Mouse (Mus musculus): ENCODE measurements at regions not wholly inside any gene's neighbourhood (a gene's known extent, or its start where the extent isn't known, plus 50 kb on each side); places are given as distances from the start of the nearest gene placed in this dataset.

GRCm38 (mm10) chr4:21195620-21196019 is 490.1 kb downstream of the Prdm13 start:
- no peaks in the 10 kb centered on the region for H3K36me3 ChIP-seq (ENCODE audit: control insufficient read depth, insufficient read depth, low read length, poor library complexity, severe bottlenecking)
- H3K27ac ChIP-seq (ENCODE audit: insufficient read depth, low read depth, low read length, poor library complexity, severe bottlenecking) = no peak overlapping the region
- H3K4me1 ChIP-seq (ENCODE audit: control insufficient read depth in 2 of 2, insufficient read depth in 2 of 2, low read length in 2 of 2, poor library complexity in 1 of 2) = no peaks in the 10 kb centered on the region
- no peak for TF ChIP-seq MAFK (IDR thresholded peaks at IDR 0.05; ENCODE audit: insufficient read depth, low read depth, low read length)
- TF ChIP-seq ZNF384 (IDR thresholded peaks at IDR 0.05; ENCODE audit: low read depth, low read length) = no peak
- TF ChIP-seq HCFC1 (IDR thresholded peaks at IDR 0.05; ENCODE audit: borderline replicate concordance, insufficient read depth, low read length) = no peak
- TF ChIP-seq ZC3H11A (IDR thresholded peaks at IDR 0.05; ENCODE audit: borderline replicate concordance, low read depth, low read length) = no peak
- no peak for TF ChIP-seq CHD2 (IDR thresholded peaks at IDR 0.05; ENCODE audit: low read depth, low read length)
- H3K9ac ChIP-seq (ENCODE audit: insufficient read depth, low read depth, low read length, poor library complexity, severe bottlenecking) = no peak overlapping the region
- no peak overlapping the region for H3K4me3 ChIP-seq (ENCODE audit: insufficient read depth in 1 of 2, low read depth in 1 of 2, low read length in 2 of 2, poor library complexity in 1 of 2, severe bottlenecking in 1 of 2)
- DNase-seq (ENCODE audit: low read depth, low spot score) = no peak
- H3K9me3 ChIP-seq (ENCODE audit: control insufficient read depth, insufficient read depth, low read depth, low read length) = no peaks in the 10 kb centered on the region
- in situ Hi-C loops (cut with MboI; ENCODE audit: low sequenced_read_pairs in 2 of 2, unreplicated experiment in 2 of 2) = no loop called here

- in situ Hi-C loops (cut with MboI; ENCODE audit: low sequenced_read_pairs in 2 of 2, unreplicated experiment in 2 of 2) = no loop called here
- Histone ChIP-seq H3K9me3 (ENCODE audit: control insufficient read depth, insufficient read depth, low read depth, low read length) (no peaks in the 10 kb centered on the region), H3K4me3 (ENCODE audit: insufficient read depth in 1 of 2, low read depth in 1 of 2, low read length in 2 of 2, poor library complexity in 1 of 2, severe bottlenecking in 1 of 2) (no peak overlapping the region), H3K27ac (ENCODE audit: insufficient read depth, low read depth, low read length, poor library complexity, severe bottlenecking) (no peak overlapping the region), H3K9ac (ENCODE audit: insufficient read depth, low read depth, low read length, poor library complexity, severe bottlenecking) (no peak overlapping the region), H3K4me1 (ENCODE audit: control insufficient read depth in 2 of 2, insufficient read depth in 2 of 2, low read length in 2 of 2, poor library complexity in 1 of 2) (no peaks in the 10 kb centered on the region), H3K36me3 (ENCODE audit: control insufficient read depth, insufficient read depth, low read length, poor library complexity, severe bottlenecking) (no peaks in the 10 kb centered on the region)
- TF ChIP-seq HCFC1 (IDR thresholded peaks at IDR 0.05; ENCODE audit: borderline replicate concordance, insufficient read depth, low read length) (no peak), MAFK (IDR thresholded peaks at IDR 0.05; ENCODE audit: insufficient read depth, low read depth, low read length) (no peak), ZNF384 (IDR thresholded peaks at IDR 0.05; ENCODE audit: low read depth, low read length) (no peak), CHD2 (IDR thresholded peaks at IDR 0.05; ENCODE audit: low read depth, low read length) (no peak), ZC3H11A (IDR thresholded peaks at IDR 0.05; ENCODE audit: borderline replicate concordance, low read depth, low read length) (no peak)
- no peak for DNase-seq (ENCODE audit: low read depth, low spot score)
Observed at GRCm38 (mm10) chr4:21173789-21174188, 512.0 kb downstream of the Prdm13 start.

GRCm38 (mm10) chr4:21173019-21173418 is 512.7 kb downstream of the Prdm13 start:
- Histone ChIP-seq H3K9ac (ENCODE audit: insufficient read depth, low read depth, low read length, poor library complexity, severe bottlenecking) (no peak overlapping the region), H3K9me3 (ENCODE audit: control insufficient read depth, insufficient read depth, low read depth, low read length) (no peaks in the 10 kb centered on the region), H3K4me1 (ENCODE audit: control insufficient read depth in 2 of 2, insufficient read depth in 2 of 2, low read length in 2 of 2, poor library complexity in 1 of 2) (no peaks in the 10 kb centered on the region), H3K4me3 (ENCODE audit: insufficient read depth in 1 of 2, low read depth in 1 of 2, low read length in 2 of 2, poor library complexity in 1 of 2, severe bottlenecking in 1 of 2) (no peak overlapping the region), H3K36me3 (ENCODE audit: control insufficient read depth, insufficient read depth, low read length, poor library complexity, severe bottlenecking) (no peaks in the 10 kb centered on the region), H3K27ac (ENCODE audit: insufficient read depth, low read depth, low read length, poor library complexity, severe bottlenecking) (no peak overlapping the region)
- in situ Hi-C loops (cut with MboI; ENCODE audit: low sequenced_read_pairs in 2 of 2, unreplicated experiment in 2 of 2) = no loop called here
- TF ChIP-seq CHD2 (IDR thresholded peaks at IDR 0.05; ENCODE audit: low read depth, low read length) (no peak), HCFC1 (IDR thresholded peaks at IDR 0.05; ENCODE audit: borderline replicate concordance, insufficient read depth, low read length) (no peak), ZNF384 (IDR thresholded peaks at IDR 0.05; ENCODE audit: low read depth, low read length) (no peak), MAFK (IDR thresholded peaks at IDR 0.05; ENCODE audit: insufficient read depth, low read depth, low read length) (no peak), ZC3H11A (IDR thresholded peaks at IDR 0.05; ENCODE audit: borderline replicate concordance, low read depth, low read length) (no peak)
- DNase-seq (ENCODE audit: low read depth, low spot score) = no peak

GRCm38 (mm10) chr4:21170734-21171133 is 515.0 kb downstream of the Prdm13 start:
- TF ChIP-seq HCFC1 (IDR thresholded peaks at IDR 0.05; ENCODE audit: borderline replicate concordance, insufficient read depth, low read length) = no peak
- TF ChIP-seq ZNF384 (IDR thresholded peaks at IDR 0.05; ENCODE audit: low read depth, low read length) = no peak
- TF ChIP-seq ZC3H11A (IDR thresholded peaks at IDR 0.05; ENCODE audit: borderline replicate concordance, low read depth, low read length) = no peak
- TF ChIP-seq CHD2 (IDR thresholded peaks at IDR 0.05; ENCODE audit: low read depth, low read length) = no peak
- TF ChIP-seq MAFK (IDR thresholded peaks at IDR 0.05; ENCODE audit: insufficient read depth, low read depth, low read length) = no peak
- Histone ChIP-seq H3K9me3 (ENCODE audit: control insufficient read depth, insufficient read depth, low read depth, low read length) (no peaks in the 10 kb centered on the region), H3K27ac (ENCODE audit: insufficient read depth, low read depth, low read length, poor library complexity, severe bottlenecking) (no peak overlapping the region), H3K9ac (ENCODE audit: insufficient read depth, low read depth, low read length, poor library complexity, severe bottlenecking) (no peak overlapping the region), H3K36me3 (ENCODE audit: control insufficient read depth, insufficient read depth, low read length, poor library complexity, severe bottlenecking) (no peaks in the 10 kb centered on the region), H3K4me3 (ENCODE audit: insufficient read depth in 1 of 2, low read depth in 1 of 2, low read length in 2 of 2, poor library complexity in 1 of 2, severe bottlenecking in 1 of 2) (no peak overlapping the region), H3K4me1 (ENCODE audit: control insufficient read depth in 2 of 2, insufficient read depth in 2 of 2, low read length in 2 of 2, poor library complexity in 1 of 2) (no peaks in the 10 kb centered on the region)
- in situ Hi-C loops (cut with MboI; ENCODE audit: low sequenced_read_pairs in 2 of 2, unreplicated experiment in 2 of 2) = no loop called here
- no peak for DNase-seq (ENCODE audit: low read depth, low spot score)

- no peak for TF ChIP-seq MAFK (IDR thresholded peaks at IDR 0.05; ENCODE audit: insufficient read depth, low read depth, low read length)
- no peak for TF ChIP-seq ZC3H11A (IDR thresholded peaks at IDR 0.05; ENCODE audit: borderline replicate concordance, low read depth, low read length)
- TF ChIP-seq CHD2 (IDR thresholded peaks at IDR 0.05; ENCODE audit: low read depth, low read length) = no peak
- no peak for TF ChIP-seq ZNF384 (IDR thresholded peaks at IDR 0.05; ENCODE audit: low read depth, low read length)
- no peak for TF ChIP-seq HCFC1 (IDR thresholded peaks at IDR 0.05; ENCODE audit: borderline replicate concordance, insufficient read depth, low read length)
- Histone ChIP-seq H3K9me3 (ENCODE audit: control insufficient read depth, insufficient read depth, low read depth, low read length) (no peaks in the 10 kb centered on the region), H3K4me3 (ENCODE audit: insufficient read depth in 1 of 2, low read depth in 1 of 2, low read length in 2 of 2, poor library complexity in 1 of 2, severe bottlenecking in 1 of 2) (no peak overlapping the region), H3K36me3 (ENCODE audit: control insufficient read depth, insufficient read depth, low read length, poor library complexity, severe bottlenecking) (no peaks in the 10 kb centered on the region), H3K27ac (ENCODE audit: insufficient read depth, low read depth, low read length, poor library complexity, severe bottlenecking) (no peak overlapping the region), H3K9ac (ENCODE audit: insufficient read depth, low read depth, low read length, poor library complexity, severe bottlenecking) (no peak overlapping the region), H3K4me1 (ENCODE audit: control insufficient read depth in 2 of 2, insufficient read depth in 2 of 2, low read length in 2 of 2, poor library complexity in 1 of 2) (no peaks in the 10 kb centered on the region)
- no peak for DNase-seq (ENCODE audit: low read depth, low spot score)
- in situ Hi-C loops (cut with MboI; ENCODE audit: low sequenced_read_pairs in 2 of 2, unreplicated experiment in 2 of 2) = no loop called here
Observed at GRCm38 (mm10) chr4:21162124-21162523, 523.6 kb downstream of the Prdm13 start.
